Mouse (Mus musculus) T-helper 2 cell (primary cell): ENCODE data around the gene Cdk5rap2.

ENCODE experiments used
- in situ Hi-C: fragments of 300-600 bp; cut with MboI, MseI; formaldehyde crosslinking; loops from one replicate; pipeline ENCODE4 v1.15.1; 2025; ENCODE audit warnings: high pct_unique_total_duplicates

Gene Cdk5rap2

DNA sequence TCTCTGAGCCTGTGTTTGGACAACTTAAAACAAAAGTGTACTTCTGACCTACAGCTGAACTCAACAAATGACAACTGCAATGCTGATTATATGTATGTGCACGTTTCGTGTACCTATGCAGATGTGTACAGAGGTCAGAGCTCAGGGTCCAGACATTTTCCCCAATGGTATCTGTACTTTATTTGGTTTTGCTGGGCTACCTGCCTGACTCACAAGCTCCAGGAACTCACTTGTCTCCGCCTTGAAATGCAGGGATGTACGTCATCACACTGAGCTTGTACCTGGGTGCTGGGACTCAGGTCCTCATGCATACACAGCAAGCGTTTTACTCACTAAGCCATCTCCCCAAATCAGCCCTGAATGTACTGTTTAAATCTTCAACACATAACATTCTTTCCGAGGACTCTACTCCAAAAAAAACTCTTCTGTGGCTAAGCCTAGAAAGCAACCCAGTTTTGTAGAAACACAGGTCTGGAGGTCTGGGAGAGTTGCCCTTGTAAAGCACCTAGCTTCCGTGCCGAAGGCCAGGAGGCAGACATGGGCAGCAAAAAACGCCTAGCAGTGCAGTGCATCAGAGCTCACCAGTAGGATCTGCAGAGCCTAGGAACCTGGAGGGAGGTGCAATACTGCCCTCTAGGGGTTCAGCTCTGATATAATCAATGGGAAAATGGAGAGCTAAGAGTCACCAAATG is 54.4 kb downstream of the Cdk5rap2 start:
- in situ Hi-C loops: loop anchor here (25.0 kb wide), 1 partner anchor 1394 kb away; the partner anchor contains the start of gene Brinp1

DNA sequence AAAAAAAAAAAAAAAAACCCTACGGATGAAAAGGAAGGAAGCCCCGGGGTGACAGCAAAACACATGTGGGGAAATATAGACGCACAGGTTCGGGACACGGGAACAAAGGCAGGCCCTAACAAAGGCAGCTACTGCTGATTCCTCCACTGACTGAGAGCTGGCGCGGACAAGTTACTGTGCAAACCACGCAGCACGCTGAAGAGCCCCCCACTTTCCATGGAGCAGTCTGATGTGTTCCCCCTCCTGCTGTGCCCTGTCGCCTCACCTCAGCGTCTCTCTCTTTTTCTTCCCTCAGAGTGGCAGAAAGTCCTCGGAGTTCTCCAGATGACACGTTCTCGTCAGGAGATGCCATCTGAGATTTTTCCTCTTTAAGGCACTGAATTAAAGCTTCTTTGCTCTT is 55.8 kb downstream of the Cdk5rap2 start:
- in situ Hi-C loops: loop anchor here (25.0 kb wide), 1 partner anchor 1392 kb away; the partner anchor contains the start of gene Brinp1

DNA sequence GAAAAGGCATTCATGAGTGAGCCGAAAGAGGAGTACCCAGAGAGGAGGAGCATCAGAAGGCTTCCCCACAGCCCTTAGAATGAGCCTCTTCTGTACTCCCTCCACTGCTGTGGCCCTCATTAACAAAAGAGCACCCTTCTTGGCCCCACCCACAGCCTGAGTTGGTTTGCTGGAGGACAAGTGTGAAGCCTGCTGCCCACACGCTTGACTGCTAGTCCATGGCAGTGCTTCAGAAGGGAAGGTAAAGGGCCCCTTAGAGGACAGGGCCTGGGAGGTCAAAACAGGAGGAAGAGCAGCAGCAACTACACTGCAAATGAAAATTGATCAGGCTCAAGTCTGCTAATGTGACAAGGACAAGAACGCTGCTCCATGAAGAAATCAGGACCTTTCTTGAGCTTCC is 56.6 kb downstream of the Cdk5rap2 start:
- in situ Hi-C loops: loop anchor here (25.0 kb wide), 1 partner anchor 1391 kb away; the partner anchor contains the start of gene Brinp1

DNA sequence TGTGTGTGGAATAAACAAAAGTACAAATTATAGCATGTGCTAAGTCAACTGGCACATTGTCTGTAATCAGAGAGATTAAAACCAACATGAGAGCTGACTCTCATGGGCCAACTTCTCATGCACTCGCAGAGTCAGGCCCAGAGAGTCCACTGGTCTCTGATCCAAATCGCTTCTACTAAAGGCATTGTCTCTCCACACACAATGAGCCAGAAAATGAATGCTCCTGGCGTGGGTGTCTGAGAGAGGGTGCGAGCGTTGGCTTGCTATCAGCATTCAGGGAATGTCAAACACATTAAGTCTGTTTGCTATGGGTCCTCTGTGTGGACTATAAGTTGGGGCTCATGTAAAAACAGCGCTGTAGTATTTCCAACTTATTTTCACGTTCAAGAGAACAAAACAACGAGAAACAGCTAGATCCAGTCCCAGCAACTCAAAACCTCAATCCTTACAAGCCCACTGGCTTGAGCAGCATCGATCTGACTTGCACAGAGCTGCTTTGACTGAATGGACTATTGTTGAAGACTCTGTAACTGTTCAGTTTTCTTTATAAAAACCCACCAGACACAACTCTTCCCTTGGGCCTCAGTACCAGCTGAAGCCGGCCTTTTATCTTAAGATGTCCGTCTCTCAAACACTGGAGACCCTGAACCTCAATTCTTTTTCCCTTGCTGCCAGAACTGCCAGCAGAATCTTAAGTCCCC is 74.6 kb downstream of the Cdk5rap2 start:
- in situ Hi-C loops: no loop called here

DNA sequence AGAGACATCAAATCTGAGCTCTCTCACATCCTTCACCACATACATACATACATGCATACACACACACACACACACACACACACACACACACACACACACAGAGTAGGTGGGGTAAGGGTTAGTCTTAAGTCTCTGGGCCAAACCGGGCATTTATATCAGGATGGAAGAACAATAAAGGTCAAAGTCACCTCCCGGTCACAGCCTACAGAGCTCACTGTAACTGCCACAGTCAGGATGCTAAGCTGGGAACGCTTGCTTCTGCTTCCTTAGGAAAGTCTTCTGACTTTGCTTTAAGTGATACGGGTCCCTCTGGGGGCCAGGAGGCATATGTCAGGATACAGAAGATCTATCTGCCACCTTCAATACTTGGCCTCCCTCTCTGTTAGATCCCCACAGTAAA is 75.2 kb downstream of the Cdk5rap2 start:
- in situ Hi-C loops: no loop called here

DNA sequence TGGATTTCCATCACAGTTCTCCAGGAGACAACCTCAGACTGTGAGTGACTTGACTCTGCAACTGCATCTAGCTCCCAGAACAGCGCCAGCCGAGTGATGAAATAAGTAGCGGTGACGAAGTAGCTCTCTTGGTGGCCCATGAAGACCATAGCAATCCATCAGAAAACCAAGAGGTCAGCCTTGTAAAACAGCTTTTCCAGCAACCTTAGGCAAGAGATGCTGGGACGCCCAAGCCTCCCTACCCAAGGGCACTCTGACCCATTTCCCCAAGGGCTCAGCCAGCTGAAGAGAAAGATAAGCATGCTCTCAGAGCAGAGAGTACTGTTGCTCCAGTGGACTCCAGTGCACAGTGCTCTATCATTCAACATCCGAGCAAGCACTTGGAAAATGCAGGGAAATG is 77.3 kb downstream of the Cdk5rap2 start:
- in situ Hi-C loops: no loop called here

DNA sequence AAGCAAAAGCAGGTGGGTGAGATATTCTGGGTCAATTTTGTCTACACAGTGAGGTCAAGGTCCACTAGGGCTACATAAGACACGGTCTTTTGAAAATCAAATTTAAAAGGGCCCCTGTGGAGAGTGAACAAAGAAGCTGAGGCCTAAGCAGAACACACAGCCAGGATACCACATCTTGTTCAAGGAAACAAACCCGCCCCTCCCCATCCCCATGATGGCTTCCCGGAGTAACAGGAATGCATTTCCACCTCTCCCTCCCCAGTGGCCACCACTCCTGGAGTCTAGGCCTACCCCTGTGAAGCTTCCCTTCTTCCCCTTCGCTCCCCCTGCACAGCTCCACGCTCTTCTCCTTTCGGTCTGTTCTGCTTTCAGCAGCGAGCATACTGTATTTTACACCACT is 77.7 kb downstream of the Cdk5rap2 start:
- in situ Hi-C loops: no loop called here

DNA sequence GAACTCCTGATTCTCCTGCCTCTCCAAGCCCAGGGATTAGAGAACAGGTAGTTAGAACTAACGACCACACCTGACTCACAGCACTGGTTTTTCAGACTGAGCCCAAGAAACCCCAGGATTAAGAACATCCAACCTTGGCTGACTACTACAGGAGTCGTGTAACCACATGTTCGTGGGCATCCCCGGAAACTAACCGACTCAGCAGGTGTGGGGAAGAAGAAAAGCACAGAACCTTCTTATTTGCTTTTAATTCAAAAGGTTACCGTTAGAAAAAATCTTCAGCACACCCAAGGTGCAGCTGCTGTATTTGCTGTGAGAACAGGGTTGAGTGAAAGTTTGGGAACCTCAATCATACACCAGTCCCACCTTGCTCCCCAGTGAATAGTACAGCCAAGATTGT is 79.1 kb downstream of the Cdk5rap2 start:
- in situ Hi-C loops: no loop called here

DNA sequence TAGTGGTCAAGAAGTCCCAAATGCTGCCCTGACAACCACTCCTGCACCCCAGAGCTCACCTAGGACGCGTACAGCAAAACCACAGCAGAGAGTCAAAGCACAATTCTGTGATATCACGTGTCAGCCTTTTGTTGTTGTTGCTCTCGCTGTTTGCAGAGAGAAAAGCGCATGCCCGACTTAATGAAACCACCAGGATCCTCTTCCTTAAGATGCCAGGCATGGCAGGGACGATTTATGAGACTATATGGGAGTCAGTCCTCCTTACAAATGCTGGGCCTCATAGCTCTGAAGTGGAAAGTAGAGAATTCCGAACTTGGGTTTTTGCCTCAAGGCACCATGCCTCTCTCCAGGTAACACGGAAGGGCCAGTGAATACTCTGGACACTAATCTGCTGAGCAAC is 82.2 kb downstream of the Cdk5rap2 start:
- in situ Hi-C loops: no loop called here

DNA sequence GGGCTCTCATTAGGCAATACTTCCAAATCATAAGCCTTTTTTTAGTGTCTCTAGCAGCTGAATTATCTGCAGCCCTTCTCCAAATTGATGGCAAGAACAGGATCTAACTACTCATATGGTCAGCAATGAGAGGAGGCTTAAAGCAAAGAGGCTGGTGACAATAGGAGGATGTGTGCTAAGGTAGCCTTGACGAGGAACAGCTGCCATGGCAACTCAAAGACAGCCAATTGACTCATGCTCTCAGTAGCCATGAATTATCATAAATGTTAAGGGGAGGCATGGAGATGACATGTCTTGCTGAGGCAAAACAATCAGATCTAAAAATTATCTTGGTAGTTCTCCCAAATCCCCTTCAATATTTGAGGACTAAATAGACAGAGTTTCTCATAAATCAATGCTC is 82.8 kb downstream of the Cdk5rap2 start:
- in situ Hi-C loops: no loop called here

DNA sequence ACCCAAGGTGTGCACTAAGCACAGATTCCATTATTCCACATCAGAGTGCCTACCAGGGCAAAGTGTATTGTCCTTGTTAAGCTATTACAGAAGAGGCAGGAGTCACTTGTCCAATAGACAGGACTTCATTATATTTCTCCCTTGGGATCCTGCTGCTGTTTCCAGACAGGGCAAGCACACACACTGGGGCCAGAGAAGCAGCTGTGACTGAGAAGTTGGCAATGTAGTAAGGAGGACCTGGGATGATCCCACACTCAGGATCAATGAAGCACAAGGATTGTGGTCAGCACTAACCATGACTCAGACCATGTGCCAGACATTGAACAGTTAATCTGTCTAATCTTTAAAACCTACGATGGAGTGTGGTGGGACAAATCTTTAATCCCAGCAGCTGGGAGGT is 88.7 kb downstream of the Cdk5rap2 start:
- in situ Hi-C loops: no loop called here

DNA sequence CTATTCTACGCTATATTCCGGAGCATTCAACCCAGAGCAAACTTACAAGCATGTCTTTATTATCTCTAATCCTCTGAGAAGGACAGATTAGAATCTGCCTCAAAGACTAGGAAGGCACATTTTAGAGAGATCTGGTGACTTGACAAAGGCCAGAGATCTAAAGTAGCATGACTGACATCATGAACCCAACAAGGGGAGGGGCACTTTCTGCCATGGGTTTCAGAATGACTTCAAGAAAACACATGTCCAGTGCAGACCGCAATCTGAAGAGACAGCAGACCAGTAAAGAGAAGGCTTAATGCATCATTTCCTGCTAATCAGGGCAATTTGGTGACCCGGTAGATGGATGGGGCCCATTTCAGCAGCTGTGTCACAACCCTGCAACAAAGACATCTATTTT is 98.1 kb downstream of the Cdk5rap2 start:
- in situ Hi-C loops: no loop called here

DNA sequence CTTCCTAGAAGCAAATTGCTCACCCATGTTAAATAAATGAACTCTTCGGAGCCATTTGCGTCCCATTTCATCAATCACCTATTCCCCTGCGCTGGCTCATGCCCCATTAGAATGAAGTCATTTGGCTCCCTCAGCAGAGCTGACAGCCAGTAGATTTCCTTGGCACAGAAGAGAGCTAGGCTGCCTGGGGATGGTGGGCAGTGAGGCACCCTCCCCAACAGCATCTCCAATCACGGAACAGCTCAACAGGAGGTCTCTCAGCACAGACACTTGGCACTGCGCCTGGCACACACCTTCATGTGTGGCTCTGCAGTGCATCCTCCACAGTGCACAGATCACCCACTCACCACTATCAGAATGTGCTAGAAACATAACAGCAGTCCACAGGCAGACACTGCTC is 98.7 kb downstream of the Cdk5rap2 start:
- in situ Hi-C loops: no loop called here

DNA sequence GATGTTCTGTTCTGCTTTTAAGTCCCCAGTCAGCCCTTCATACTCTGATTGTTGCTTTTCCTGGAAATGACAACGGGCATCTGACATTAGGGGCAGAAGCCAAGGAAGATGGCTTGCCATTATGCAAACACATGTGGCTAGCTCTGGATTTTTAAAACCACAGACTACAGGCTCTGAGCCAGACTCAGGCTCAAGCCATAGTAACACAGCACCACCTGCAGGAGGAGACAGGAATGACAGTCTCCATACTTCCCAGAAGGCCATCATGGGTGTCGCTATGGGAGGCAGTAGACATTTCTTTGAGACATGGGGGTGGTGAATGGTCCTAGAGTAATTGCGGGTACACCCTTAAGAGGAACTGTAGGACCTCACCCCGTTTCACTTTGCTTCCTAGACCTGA is 103.0 kb downstream of the Cdk5rap2 start:
- in situ Hi-C loops: no loop called here

DNA sequence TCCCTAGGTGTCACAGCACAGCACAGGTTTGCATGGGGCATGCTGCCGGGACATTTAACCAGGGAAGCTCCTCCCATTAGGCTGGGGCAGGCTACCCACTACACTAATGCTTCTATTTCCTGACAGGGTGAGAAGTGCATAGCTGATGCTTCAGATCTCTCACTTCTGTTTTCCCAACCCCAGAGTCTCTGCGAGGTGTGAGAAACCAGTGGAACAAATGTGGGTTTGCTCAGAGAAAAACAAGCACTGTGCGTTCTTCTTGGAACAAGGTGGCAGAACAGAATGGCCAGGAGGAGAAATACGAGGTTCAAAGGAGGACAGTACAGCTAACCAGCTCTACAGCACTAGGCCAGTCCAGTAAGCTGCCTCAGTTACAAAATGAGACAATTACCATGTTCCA is 106.4 kb downstream of the Cdk5rap2 start:
- in situ Hi-C loops: no loop called here

DNA sequence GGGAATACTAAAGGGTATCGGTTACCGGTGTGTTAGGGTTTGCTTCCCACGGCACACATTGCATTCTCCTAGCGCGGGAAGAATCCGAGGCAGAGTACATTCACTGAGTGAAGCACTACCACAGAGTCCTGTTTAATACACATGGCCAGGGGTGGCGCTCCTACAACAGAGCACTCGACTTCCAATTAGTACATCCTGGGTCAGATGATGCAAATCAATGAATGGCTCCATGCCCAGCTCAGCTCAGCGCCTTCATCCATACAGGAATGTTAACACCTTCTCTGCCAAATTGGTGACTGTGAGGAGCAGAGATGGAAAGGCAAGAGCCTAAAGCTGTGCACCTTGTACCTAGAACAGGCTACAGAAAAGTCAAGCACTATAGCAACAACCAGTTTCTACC is 109.1 kb downstream of the Cdk5rap2 start:
- in situ Hi-C loops: no loop called here

DNA sequence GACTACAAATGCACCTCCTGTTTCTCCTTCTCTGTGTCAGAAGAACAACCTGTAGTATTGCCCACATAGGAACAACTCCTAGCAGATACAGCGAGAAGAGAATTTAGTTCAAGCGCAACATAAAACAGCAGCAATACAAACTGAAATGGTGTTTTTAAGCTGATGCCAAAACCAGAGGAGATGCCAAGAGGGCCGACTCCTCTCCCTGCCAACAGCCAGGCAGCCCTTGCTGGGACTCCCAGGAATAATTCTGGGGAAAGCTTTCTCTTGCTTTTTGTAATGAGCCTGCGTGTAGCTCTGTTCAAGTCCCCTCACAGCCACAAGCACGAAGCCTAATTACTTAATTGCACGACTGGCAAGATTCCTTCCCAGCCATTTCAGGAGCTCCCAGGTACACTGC is 120.9 kb downstream of the Cdk5rap2 start:
- in situ Hi-C loops: no loop called here

DNA sequence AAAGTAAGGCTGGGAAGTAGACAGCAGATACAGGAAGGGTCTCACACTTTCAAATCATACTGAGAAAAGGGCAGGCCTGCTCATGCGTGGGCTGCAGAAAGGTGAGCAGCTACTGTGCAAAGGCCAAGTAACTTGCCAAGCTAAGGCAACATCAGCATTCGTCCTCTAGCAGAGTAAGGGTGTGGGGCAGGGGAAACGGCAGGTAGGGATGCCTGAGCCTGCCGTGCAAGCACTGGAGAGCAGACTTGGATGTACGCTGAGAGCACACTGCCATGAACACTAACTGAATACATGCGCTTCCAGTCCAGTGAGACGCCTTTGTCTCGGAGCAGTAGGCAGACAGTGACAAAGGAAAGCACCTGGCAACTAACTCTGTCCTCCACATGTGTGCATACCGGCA is 127.1 kb downstream of the Cdk5rap2 start:
- in situ Hi-C loops: no loop called here

DNA sequence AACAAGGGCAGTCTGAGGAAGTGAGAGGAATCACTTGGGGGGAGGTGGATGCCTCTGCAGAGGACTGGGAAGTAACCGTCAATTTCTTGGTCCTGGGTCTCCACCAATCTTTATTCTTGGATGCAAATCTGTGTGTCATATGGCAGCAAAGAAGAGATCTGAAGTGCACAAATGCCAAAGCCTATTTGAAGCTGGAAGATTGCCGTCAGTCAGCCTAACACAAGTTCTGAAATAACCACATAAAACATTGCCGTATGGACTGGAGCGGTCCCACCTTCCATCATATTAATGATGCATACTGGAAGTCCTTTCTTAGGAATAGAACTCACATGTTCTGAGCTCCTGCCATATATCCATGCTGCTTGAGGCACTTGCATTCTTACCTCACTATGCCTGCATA is 131.4 kb downstream of the Cdk5rap2 start:
- in situ Hi-C loops: no loop called here

DNA sequence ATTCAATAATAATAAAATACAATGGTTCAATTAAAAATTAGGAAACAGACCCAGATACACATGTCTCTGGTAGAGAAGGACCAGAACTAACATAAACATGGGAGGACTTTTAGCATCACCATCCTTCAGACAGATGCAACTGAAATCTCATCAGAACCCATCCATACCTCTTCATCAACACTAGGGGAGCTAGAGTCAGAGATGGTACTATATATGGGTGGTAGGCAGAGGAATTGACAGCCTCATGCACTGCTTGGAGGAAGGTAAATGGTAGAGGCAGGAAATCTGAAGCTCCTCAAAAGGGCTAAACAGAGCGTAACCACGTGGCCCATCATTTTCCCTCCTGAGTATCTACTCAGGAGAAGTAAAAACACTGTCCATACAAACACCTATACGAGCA is 132.2 kb downstream of the Cdk5rap2 start:
- in situ Hi-C loops: no loop called here

DNA sequence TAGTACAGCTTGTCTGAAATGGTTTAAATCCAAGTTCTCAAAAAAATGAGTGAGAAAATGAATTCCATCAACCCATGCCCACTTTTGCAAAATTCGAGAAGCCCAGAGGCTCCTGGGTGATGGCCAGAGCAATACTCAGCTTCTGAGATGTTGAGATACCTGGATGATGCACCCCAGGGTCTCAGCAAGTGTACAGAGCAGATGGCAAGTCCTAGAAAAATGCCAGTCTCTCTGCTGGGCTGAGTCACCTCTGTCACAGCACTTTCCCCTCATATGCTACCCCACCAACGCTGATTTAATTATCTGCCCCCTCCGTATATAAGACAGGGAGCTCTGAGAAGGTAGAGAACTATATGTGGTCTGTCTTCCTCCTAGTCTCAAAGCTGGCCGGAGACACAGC is 137.3 kb downstream of the Cdk5rap2 start:
- in situ Hi-C loops: no loop called here

DNA sequence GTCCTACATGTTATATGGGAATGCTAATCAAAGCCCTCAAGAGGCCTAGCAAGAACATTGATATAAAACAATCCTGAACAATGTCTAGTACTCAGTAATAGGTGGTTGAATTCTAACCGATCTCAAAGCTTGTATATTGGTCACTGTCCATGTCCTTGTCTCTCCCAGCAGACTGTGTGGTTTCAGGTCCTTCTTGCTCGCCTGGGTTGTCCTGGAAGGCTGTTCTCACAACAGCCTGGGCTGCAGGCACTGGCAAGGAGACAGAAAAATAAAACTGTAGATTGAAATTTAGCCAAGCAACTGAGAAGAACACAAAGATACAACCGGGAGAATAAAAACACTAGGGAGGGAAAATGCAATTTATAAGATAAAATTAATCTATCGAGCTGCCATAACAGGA is 137.7 kb downstream of the Cdk5rap2 start:
- in situ Hi-C loops: no loop called here

DNA sequence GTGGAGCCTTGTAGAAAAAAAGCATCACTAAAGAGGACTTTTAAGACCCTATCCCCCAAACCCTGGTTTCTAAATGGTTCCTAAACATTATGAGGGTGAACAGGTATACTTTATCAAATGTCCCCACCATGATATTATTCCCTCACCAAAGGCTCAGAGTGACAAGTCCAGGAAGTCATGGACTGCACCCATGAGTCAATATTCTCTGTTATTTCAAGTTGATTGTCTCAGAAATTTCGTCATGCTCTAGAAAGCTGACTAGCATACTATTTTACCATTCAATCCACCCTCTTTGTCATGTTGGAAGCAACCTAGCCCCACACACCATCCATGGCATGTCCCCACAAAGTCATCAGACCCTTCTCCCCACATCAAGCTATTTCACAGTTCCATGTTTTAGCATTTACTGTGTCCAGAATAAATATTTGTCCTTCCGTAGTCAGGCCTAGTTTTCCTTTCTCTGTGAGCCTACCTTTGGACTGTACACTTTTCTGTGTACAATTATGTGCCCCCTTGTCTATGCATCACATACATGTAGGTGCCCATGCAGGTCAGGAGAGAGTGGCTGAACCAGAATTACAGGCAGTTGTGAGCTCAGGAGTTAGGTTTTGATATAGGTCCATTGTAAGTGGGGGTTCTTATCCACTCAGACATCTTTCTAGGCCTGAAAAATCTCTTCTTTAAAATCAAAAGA is 142.9 kb downstream of the Cdk5rap2 start:
- in situ Hi-C loops: no loop called here
